14 mouse cellular contexts compared by ENCODE assay signal in the genomic region with DNA sequence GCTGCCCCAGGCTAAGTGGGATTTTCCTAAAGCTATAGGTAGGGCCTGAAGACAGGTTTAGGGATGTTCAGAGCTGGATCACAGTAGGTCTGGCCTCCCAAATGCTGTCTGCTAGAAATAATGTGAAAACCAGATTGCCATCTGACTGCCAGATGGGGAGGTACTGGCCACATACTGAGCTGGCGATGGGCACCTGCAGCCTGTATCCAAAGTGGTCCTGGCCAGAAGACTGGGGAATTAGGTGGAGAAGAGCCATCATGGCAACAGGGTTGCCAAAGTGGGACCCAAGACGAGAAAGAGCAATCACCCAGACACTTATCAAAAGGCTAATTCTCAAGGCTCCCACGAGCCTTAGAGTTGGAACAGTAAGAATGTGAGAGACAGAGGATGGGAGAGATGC. TPM values are rescaled to one million over a fixed set of nuclear protein-coding genes. Genes with fewer than 3 reads are reported as not detected.
A peak's percentile ranks its signal among the peaks of the same experiment; 100 is the strongest.
DNase-seq lines count a peak whose midpoint lies in the region; ATAC-seq and TF ChIP-seq lines count a peak whose summit lies in the region.
"Had no signal": no experiment of that assay in that cellular context is flagged by ENCODE, and none has a peak within 500 bp of the region (broad histone marks: within the 10 kb centered on the region; RNA-seq: fewer than 3 reads in every experiment).

No protein-coding gene starts in this region.

- no peak overlapping the region for H3K27ac ChIP-seq in midbrain, embryonic 14.5 days (replicated peaks; ENCODE audit: low read depth, low read length)
- H3K27ac ChIP-seq in midbrain, embryonic 10.5 days (replicated peaks), result no peak overlapping the region
- H3K27ac ChIP-seq in hindbrain, postnatal 0 days, result no peak overlapping the region

- no peak for ATAC-seq in erythroblast, adult 5-6 weeks (replicated peaks; ENCODE audit: low FRiP score, poor library complexity, severe bottlenecking)
- ATAC-seq in midbrain, embryonic 14.5 days (ENCODE audit: low FRiP score, low TSS enrichment), result no peak
- ATAC-seq in hindbrain, postnatal 0 days, result no peak

- H3K4me1 ChIP-seq in erythroblast, embryonic 14.5 days (ENCODE audit: control insufficient read depth), result peaks cover 92% of the 10 kb centered on the region
- H3K4me1 ChIP-seq in midbrain, embryonic 14.5 days (ENCODE audit: control insufficient read depth, insufficient read depth, low read length), result peaks cover 36% of the 10 kb centered on the region
- H3K4me1 ChIP-seq in midbrain, embryonic 10.5 days, result peaks cover 63% of the 10 kb centered on the region
- peaks cover 12% of the 10 kb centered on the region; the same call in 1 of the 2 replicates for H3K4me1 ChIP-seq in hindbrain, postnatal 0 days (ENCODE audit: insufficient read depth, low read length)

- peak overlapping the region; percentile 92 for H3K4me2 ChIP-seq in midbrain, embryonic 14.5 days (ENCODE audit: low read length)
- H3K4me2 ChIP-seq in hindbrain, postnatal 0 days (ENCODE audit: low read depth, low read length), result peak overlapping the region; percentile 21; the same call in 1 of the 2 replicates

- peaks cover 72% of the 10 kb centered on the region for H3K36me3 ChIP-seq in erythroblast, embryonic 14.5 days (ENCODE audit: control insufficient read depth)
- no peaks in the 10 kb centered on the region for H3K36me3 ChIP-seq in midbrain, embryonic 14.5 days (ENCODE audit: control insufficient read depth, insufficient read depth, low read length)
- H3K36me3 ChIP-seq in midbrain, embryonic 10.5 days, result 0 out of 2 replicates have a peak, but pooled peaks cover 5% of the 10 kb centered on the region
- no peaks in the 10 kb centered on the region for H3K36me3 ChIP-seq in hindbrain, postnatal 0 days (ENCODE audit: insufficient read depth, low read length)

- no peak overlapping the region for H3K9ac ChIP-seq in midbrain, embryonic 14.5 days (replicated peaks; ENCODE audit: low read length)
- H3K9ac ChIP-seq in hindbrain, postnatal 0 days (replicated peaks; ENCODE audit: low read length), result no peak overlapping the region

- H3K4me3 ChIP-seq in erythroblast, embryonic 14.5 days (replicated peaks), result peak overlapping the region; percentile 96
- no peak overlapping the region for H3K4me3 ChIP-seq in midbrain, embryonic 14.5 days (replicated peaks; ENCODE audit: low read depth, low read length)
- H3K4me3 ChIP-seq in midbrain, embryonic 10.5 days, result no peak overlapping the region
- no peak overlapping the region for H3K4me3 ChIP-seq in hindbrain, postnatal 0 days (ENCODE audit: low read length)

- 93% methylated on average over 3 of the region's 3 CpGs for WGBS in midbrain, embryonic 14.5 days
- whole genome bisulfite sequencing in midbrain, embryonic 10.5 days, result 87% methylated on average over 3 of the region's 3 CpGs
- 52% methylated on average over 3 of the region's 3 CpGs for WGBS in hindbrain, postnatal 0 days

- no peak for TF ChIP-seq CTCF in hindbrain, postnatal 0 days (IDR thresholded peaks at IDR 0.05; ENCODE audit: low read depth)

- peaks cover 2% of the 10 kb centered on the region; the same call in 1 of the 2 replicates for H3K9me3 ChIP-seq in erythroblast, embryonic 14.5 days (ENCODE audit: control insufficient read depth, low read length)
- no peaks in the 10 kb centered on the region for H3K9me3 ChIP-seq in midbrain, embryonic 14.5 days (ENCODE audit: control insufficient read depth, low read length)
- no peaks in the 10 kb centered on the region for H3K9me3 ChIP-seq in midbrain, embryonic 10.5 days (replicated peaks)
- no peaks in the 10 kb centered on the region for H3K9me3 ChIP-seq in hindbrain, postnatal 0 days (ENCODE audit: low read length)

- peak; percentile 12 for DNase-seq in kidney, adult 18-20 months
- no peak for DNase-seq in kidney, postnatal 10 days
- no peak for DNase-seq in midbrain, embryonic 14.5 days
- DNase-seq in midbrain, embryonic 10.5 days (ENCODE audit: low spot score), result no peak
- DNase-seq in hindbrain, postnatal 0 days (ENCODE audit: low spot score), result no peak
- DNase-seq in embryo, embryonic 10.5 days (ENCODE audit: low spot score), result no peak
- DNase-seq: gastrocnemius, postnatal 14 days; heart, postnatal 36 days; lung, adult 2 months; lung, postnatal 36 days; right cerebral cortex, adult 18-20 months; spleen, adult 18-20 months had no signal

- peaks cover 24% of the 10 kb centered on the region for H3K27me3 ChIP-seq in erythroblast, embryonic 14.5 days (ENCODE audit: control insufficient read depth)
- H3K27me3 ChIP-seq in midbrain, embryonic 14.5 days (ENCODE audit: control insufficient read depth, insufficient read depth, low read length), result peaks cover 6% of the 10 kb centered on the region; the same call in 1 of the 2 replicates
- peaks cover 42% of the 10 kb centered on the region for H3K27me3 ChIP-seq in midbrain, embryonic 10.5 days (ENCODE audit: low read depth, poor library complexity, severe bottlenecking)
- H3K27me3 ChIP-seq in hindbrain, postnatal 0 days (ENCODE audit: insufficient read depth, low read length), result no peaks in the 10 kb centered on the region

RNA-seq across cellular contexts. Expression of gene Shb, which starts 6.1 kb away (rescaled TPM):
- polyA plus RNA-seq in erythroblast, embryonic 14.5 days (2012), result 12.8 and 15.2 TPM in 2 replicates
- total RNA-seq in erythroblast, adult 5-6 weeks (2015; ENCODE audit: low replicate concordance), result not detected in 2 replicates
- total RNA-seq in erythroblast, adult 5-6 weeks (2017; ENCODE audit: low replicate concordance), result 0.68 and 0.84 TPM in 2 replicates
- polyA plus RNA-seq in midbrain, embryonic 14.5 days (2014; fragmentation: Nextera tagmentation; extraction: Ambion mirVana), result 10.2 and 10.4 TPM in 2 replicates
- 1.2 and 2.5 TPM in 2 replicates for polyA plus RNA-seq in midbrain, embryonic 10.5 days (2016; fragmentation: Nextera tagmentation; extraction: Ambion mirVana)
- 29.0 and 33.6 TPM in 2 replicates for total RNA-seq in hindbrain, postnatal 0 days (2014; rRNA removed)
- polyA plus RNA-seq in hindbrain, postnatal 0 days (2015; fragmentation: Nextera tagmentation; extraction: Ambion mirVana), result 5.5 and 6.1 TPM in 2 replicates
